Mouse (Mus musculus): ENCODE measurements around the gene Col4a4. TPM values are rescaled to one million over a fixed set of nuclear protein-coding genes. Genes with fewer than 3 reads are reported as not detected.

Gene Col4a4
- polyA plus RNA-seq, 1 experiment from 2014 or later: 0.18 TPM

GRCm38 (mm10) chr1:82432919-82433648 is 153.6 kb downstream of the Col4a4 start:
- no peak overlapping the region for H3K4me3 ChIP-seq
- 64% methylated on average over 15 of the region's 15 CpGs for WGBS
- 0 out of 2 replicates have a peak overlapping the region, but pooled peaks have one; percentile 26 for H3K9ac ChIP-seq
- H3K27ac ChIP-seq: 0 out of 2 replicates have a peak overlapping the region, but pooled peaks have one; percentile 8
- H3K36me3 ChIP-seq (ENCODE audit: poor library complexity, severe bottlenecking): no peaks in the 10 kb centered on the region
- H3K27me3 ChIP-seq: no peaks in the 10 kb centered on the region
- H3K9me3 ChIP-seq (replicated peaks): no peaks in the 10 kb centered on the region
- H3K4me1 ChIP-seq: peaks cover 13% of the 10 kb centered on the region
- ATAC-seq: peak; percentile 83
- H3K4me2 ChIP-seq: no peak overlapping the region

DNA sequence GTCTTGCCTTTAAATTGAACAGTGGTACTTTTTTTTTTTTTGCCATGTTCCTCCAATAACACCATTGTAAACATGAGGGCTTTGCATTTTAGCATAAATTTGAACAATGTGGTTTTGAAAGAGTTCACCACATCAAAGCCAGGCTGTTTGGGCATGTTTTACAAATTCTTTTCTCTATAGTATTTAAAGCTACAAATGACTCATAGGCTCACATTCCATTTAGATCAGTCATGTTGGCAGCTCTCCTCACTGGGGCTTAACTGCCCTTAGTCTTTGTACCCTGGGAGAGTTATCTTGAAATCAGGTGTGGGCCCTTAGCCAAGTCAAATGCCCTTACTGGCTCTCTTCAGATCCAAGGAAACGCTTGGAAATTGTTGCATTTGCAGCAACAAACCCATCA is 157.6 kb downstream of the Col4a4 start:
- WGBS: 52% methylated on average over 1 of the region's 1 CpGs
- no peak overlapping the region for H3K4me2 ChIP-seq
- no peak overlapping the region for H3K27ac ChIP-seq
- no peaks in the 10 kb centered on the region for H3K36me3 ChIP-seq (ENCODE audit: poor library complexity, severe bottlenecking)
- H3K9ac ChIP-seq: no peak overlapping the region
- H3K27me3 ChIP-seq: no peaks in the 10 kb centered on the region
- peak; percentile 54 for ATAC-seq
- no peak overlapping the region for H3K4me3 ChIP-seq
- peaks cover 18% of the 10 kb centered on the region for H3K4me1 ChIP-seq
- no peaks in the 10 kb centered on the region for H3K9me3 ChIP-seq (replicated peaks)

DNA sequence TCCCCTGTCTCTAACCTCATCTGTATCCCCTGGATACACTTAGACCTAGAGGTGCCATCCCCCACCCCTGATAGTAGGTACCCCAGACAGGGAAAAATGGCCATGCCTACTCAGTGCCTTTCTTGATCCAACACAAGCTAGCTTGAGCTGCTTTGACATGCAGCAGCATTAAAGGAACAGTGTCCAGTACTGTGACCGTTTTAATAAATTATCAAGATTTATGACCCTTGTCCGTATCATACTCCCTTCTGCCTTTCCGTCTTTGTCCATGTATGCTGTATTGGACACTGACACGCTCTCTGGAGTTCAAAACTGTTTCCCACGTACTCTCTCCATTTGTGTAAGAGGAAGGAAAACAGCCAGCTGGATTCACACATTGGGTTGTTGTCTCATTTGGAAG is 158.9 kb downstream of the Col4a4 start:
- WGBS: 94% methylated on average over 5 of the region's 5 CpGs
- Histone ChIP-seq H3K27me3 (no peaks in the 10 kb centered on the region), H3K4me2 (no peak overlapping the region), H3K27ac (no peak overlapping the region), H3K9ac (no peak overlapping the region), H3K4me1 (peaks cover 12% of the 10 kb centered on the region), H3K4me3 (no peak overlapping the region), H3K36me3 (ENCODE audit: poor library complexity, severe bottlenecking) (no peaks in the 10 kb centered on the region), H3K9me3 (replicated peaks) (no peaks in the 10 kb centered on the region)
- ATAC-seq: no peak

DNA sequence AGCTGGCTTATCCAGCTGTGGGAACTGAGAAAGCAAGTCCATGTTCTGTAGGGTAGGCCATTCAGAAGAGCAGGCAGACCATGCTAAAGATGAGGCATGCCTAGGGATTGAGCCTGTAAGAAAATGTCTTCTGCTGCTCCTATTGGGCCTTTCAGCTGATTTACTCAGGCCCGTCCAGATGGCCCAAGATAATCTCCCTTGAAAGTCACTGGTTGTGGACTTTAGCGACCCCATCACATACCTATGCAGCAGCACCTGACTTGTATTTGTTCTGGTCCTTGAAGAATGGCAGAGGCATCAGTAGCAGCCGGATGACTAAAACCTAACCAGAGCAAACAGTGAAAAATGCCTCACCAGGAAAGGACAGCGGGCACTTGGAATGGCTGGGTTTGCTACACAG is 171.0 kb downstream of the Col4a4 start:
- 81% methylated on average over 4 of the region's 4 CpGs for WGBS
- H3K4me2 ChIP-seq: no peak overlapping the region
- no peaks in the 10 kb centered on the region for H3K27me3 ChIP-seq
- no peaks in the 10 kb centered on the region for H3K36me3 ChIP-seq (ENCODE audit: poor library complexity, severe bottlenecking)
- H3K4me3 ChIP-seq: no peak overlapping the region
- H3K9me3 ChIP-seq (replicated peaks): no peaks in the 10 kb centered on the region
- ATAC-seq: no peak
- H3K9ac ChIP-seq: no peak overlapping the region
- no peak overlapping the region for H3K27ac ChIP-seq
- peaks cover 28% of the 10 kb centered on the region for H3K4me1 ChIP-seq

- no peak overlapping the region for H3K9ac ChIP-seq
- H3K27me3 ChIP-seq: no peaks in the 10 kb centered on the region
- H3K4me2 ChIP-seq: no peak overlapping the region
- H3K27ac ChIP-seq: no peak overlapping the region
- H3K4me3 ChIP-seq: no peak overlapping the region
- H3K9me3 ChIP-seq (replicated peaks): no peaks in the 10 kb centered on the region
- 94% methylated on average over 3 of the region's 3 CpGs for WGBS
- ATAC-seq: no peak
- H3K36me3 ChIP-seq (ENCODE audit: poor library complexity, severe bottlenecking): no peaks in the 10 kb centered on the region
- peaks cover 28% of the 10 kb centered on the region for H3K4me1 ChIP-seq
Observed at GRCm38 (mm10) chr1:82414434-82415045, 172.1 kb downstream of the Col4a4 start.

DNA sequence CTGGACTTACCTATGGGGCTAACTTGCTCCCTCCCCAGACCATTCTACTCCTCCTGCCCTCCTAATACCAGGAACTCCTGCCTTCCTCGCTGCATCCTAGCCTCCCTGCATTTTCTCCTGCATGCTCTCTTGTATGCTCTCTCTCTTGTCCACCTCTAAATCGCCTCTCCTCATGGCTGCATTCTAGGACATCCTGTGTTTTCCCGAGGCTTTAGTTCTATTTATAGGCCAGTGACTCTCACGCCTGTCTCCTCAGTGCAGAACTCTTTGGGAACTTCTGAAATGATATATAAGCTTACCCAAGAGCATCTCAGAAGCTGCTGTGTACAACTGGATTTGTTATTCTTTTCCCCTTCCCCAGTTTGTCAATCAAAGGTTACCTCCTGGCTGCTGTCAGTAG is 174.6 kb downstream of the Col4a4 start:
- no peak overlapping the region for H3K9ac ChIP-seq
- H3K4me2 ChIP-seq: no peak overlapping the region
- 83% methylated on average over 4 of the region's 4 CpGs for WGBS

GRCm38 (mm10) chr1:82411521-82411920 is 175.1 kb downstream of the Col4a4 start:
- H3K27me3 ChIP-seq: no peaks in the 10 kb centered on the region
- no peak overlapping the region for H3K27ac ChIP-seq
- no peak overlapping the region for H3K4me2 ChIP-seq
- no peaks in the 10 kb centered on the region for H3K9me3 ChIP-seq (replicated peaks)
- H3K36me3 ChIP-seq (ENCODE audit: poor library complexity, severe bottlenecking): no peaks in the 10 kb centered on the region
- H3K4me3 ChIP-seq: no peak overlapping the region
- peaks cover 27% of the 10 kb centered on the region for H3K4me1 ChIP-seq
- no peak for ATAC-seq
- WGBS: 81% methylated on average over 5 of the region's 5 CpGs
- no peak overlapping the region for H3K9ac ChIP-seq

More for the DNA sequence above, 174.6 kb downstream of the Col4a4 start:
- Histone ChIP-seq H3K36me3 (ENCODE audit: poor library complexity, severe bottlenecking) (no peaks in the 10 kb centered on the region), H3K4me3 (no peak overlapping the region), H3K9me3 (replicated peaks) (no peaks in the 10 kb centered on the region), H3K27me3 (no peaks in the 10 kb centered on the region), H3K27ac (no peak overlapping the region), H3K4me1 (peaks cover 32% of the 10 kb centered on the region)
- ATAC-seq: no peak

DNA sequence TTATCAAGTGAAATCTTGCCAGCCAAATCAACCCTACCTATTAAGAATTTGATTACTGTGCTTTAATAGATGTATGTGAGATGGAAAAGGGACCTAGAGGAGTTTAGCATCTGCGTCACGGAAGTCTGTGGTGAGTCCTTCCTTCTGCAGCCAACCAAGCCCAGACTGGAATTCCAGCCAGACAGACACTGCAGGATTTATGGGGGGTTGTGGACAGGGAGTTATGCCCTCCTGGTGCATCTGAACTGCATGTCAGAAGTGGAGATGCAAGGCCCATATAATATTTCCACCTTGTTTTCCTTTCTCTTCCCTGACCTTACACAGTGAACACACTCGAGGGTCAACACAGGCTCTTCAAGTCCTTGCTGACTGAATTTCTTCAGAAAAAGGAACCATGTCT is 176.1 kb downstream of the Col4a4 start:
- peaks cover 27% of the 10 kb centered on the region for H3K4me1 ChIP-seq
- no peak overlapping the region for H3K27ac ChIP-seq
- WGBS: 85% methylated on average over 3 of the region's 3 CpGs
- no peak overlapping the region for H3K4me2 ChIP-seq
- no peaks in the 10 kb centered on the region for H3K36me3 ChIP-seq (ENCODE audit: poor library complexity, severe bottlenecking)
- ATAC-seq: no peak
- no peak overlapping the region for H3K4me3 ChIP-seq
- H3K9me3 ChIP-seq (replicated peaks): no peaks in the 10 kb centered on the region
- H3K27me3 ChIP-seq: no peaks in the 10 kb centered on the region
- no peak overlapping the region for H3K9ac ChIP-seq

DNA sequence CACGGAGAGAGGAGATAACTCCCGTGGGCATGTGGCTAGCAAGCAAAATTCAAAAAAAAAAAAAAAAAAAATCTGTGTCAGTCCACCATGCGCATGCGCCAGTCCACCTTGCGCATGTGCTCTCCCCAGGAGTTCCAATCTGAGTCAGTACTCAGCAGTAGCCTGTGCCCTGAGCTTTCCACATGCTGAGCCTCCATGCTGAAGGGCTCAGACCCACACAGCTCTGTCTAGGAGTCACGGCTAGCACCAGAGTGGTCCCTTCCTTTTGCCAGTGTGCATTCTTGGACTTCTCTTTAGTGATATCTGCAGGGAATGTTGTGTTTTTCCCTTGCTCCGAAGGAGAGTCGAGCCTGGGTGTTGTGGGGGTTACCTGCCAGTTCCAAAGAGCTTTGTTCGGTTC is 177.4 kb downstream of the Col4a4 start:
- Histone ChIP-seq H3K9me3 (replicated peaks) (no peaks in the 10 kb centered on the region), H3K4me3 (no peak overlapping the region), H3K27ac (no peak overlapping the region), H3K9ac (no peak overlapping the region), H3K4me1 (peaks cover 27% of the 10 kb centered on the region), H3K4me2 (no peak overlapping the region), H3K36me3 (ENCODE audit: poor library complexity, severe bottlenecking) (no peaks in the 10 kb centered on the region), H3K27me3 (no peaks in the 10 kb centered on the region)
- 92% methylated on average over 9 of the region's 9 CpGs for WGBS
- no peak for ATAC-seq

GRCm38 (mm10) chr1:82407786-82408185 is 178.9 kb downstream of the Col4a4 start:
- ATAC-seq: peak; percentile 73
- Histone ChIP-seq H3K9ac (no peak overlapping the region), H3K4me2 (no peak overlapping the region), H3K4me1 (peaks cover 27% of the 10 kb centered on the region), H3K27me3 (no peaks in the 10 kb centered on the region), H3K36me3 (ENCODE audit: poor library complexity, severe bottlenecking) (no peaks in the 10 kb centered on the region), H3K27ac (peak overlapping the region; percentile 48), H3K4me3 (no peak overlapping the region), H3K9me3 (replicated peaks) (no peaks in the 10 kb centered on the region)
- WGBS: 48% methylated on average over 3 of the region's 3 CpGs
